Mouse (Mus musculus): ENCODE measurements around the gene Mtch1. TPM values are rescaled to one million over a fixed set of nuclear protein-coding genes. Genes with fewer than 3 reads are reported as not detected.
A peak's percentile ranks its signal among the peaks of the same experiment; 100 is the strongest.

Mtch1 gene
- polyA plus RNA-seq, 1 experiment from 2014 or later = 265 TPM

GRCm38 (mm10) chr17:29341591-29342003 lies 6.1 kb downstream of the Mtch1 start:
- Histone ChIP-seq H3K4me2 (ENCODE audit: low read depth, low read length) (peak overlapping the region; percentile 43), H3K27ac (ENCODE audit: low read length) (peak overlapping the region; percentile 95), H3K4me1 (replicated peaks; ENCODE audit: control insufficient read depth, insufficient read depth, low read length) (peaks cover 41% of the 10 kb centered on the region), H3K9me3 (ENCODE audit: control insufficient read depth, low read length) (no peaks in the 10 kb centered on the region), H3K36me3 (ENCODE audit: control insufficient read depth, insufficient read depth, low read length) (peaks cover 31% of the 10 kb centered on the region), H3K27me3 (ENCODE audit: control insufficient read depth, insufficient read depth, low read depth, low read length) (no peaks in the 10 kb centered on the region), H3K9ac (ENCODE audit: low read length) (peak overlapping the region; percentile 45), H3K4me3 (ENCODE audit: low read length) (no peak overlapping the region)
- 12% methylated on average over 9 of the region's 9 CpGs for WGBS
- ATAC-seq (ENCODE audit: low read depth) = peak; percentile 46

- WGBS = 65% methylated on average over 18 of the region's 18 CpGs
- H3K27ac ChIP-seq (ENCODE audit: low read length) = peak overlapping the region; percentile 95
- no peak overlapping the region; the same call in 1 of the 2 replicates for H3K4me2 ChIP-seq (ENCODE audit: low read depth, low read length)
- no peak overlapping the region for H3K4me3 ChIP-seq (ENCODE audit: low read length)
- no peaks in the 10 kb centered on the region for H3K9me3 ChIP-seq (ENCODE audit: control insufficient read depth, low read length)
- no peaks in the 10 kb centered on the region for H3K27me3 ChIP-seq (ENCODE audit: control insufficient read depth, insufficient read depth, low read depth, low read length)
- peaks cover 38% of the 10 kb centered on the region for H3K36me3 ChIP-seq (ENCODE audit: control insufficient read depth, insufficient read depth, low read length)
- peaks cover 31% of the 10 kb centered on the region for H3K4me1 ChIP-seq (replicated peaks; ENCODE audit: control insufficient read depth, insufficient read depth, low read length)
- no peak overlapping the region for H3K9ac ChIP-seq (ENCODE audit: low read length)
- peak; percentile 31 for ATAC-seq (ENCODE audit: low read depth)
These were observed 7.1 kb downstream of the Mtch1 start for GRCm38 (mm10) chr17:29340406-29341261.

- peaks cover 28% of the 10 kb centered on the region for H3K4me1 ChIP-seq (replicated peaks; ENCODE audit: control insufficient read depth, insufficient read depth, low read length)
- H3K27ac ChIP-seq (ENCODE audit: low read length) = peak overlapping the region; percentile 61
- WGBS = 73% methylated on average over 11 of the region's 11 CpGs
- H3K4me3 ChIP-seq (ENCODE audit: low read length) = no peak overlapping the region
- no peak for ATAC-seq (ENCODE audit: low read depth)
- no peak overlapping the region for H3K9ac ChIP-seq (ENCODE audit: low read length)
- H3K27me3 ChIP-seq (ENCODE audit: control insufficient read depth, insufficient read depth, low read depth, low read length) = no peaks in the 10 kb centered on the region
- peaks cover 47% of the 10 kb centered on the region for H3K36me3 ChIP-seq (ENCODE audit: control insufficient read depth, insufficient read depth, low read length)
- no peaks in the 10 kb centered on the region for H3K9me3 ChIP-seq (ENCODE audit: control insufficient read depth, low read length)
- no peak overlapping the region for H3K4me2 ChIP-seq (ENCODE audit: low read depth, low read length)
These were observed 8.5 kb downstream of the Mtch1 start for GRCm38 (mm10) chr17:29339170-29339768.

- H3K27ac ChIP-seq (ENCODE audit: low read length) = no peak overlapping the region
These were observed 9.5 kb downstream of the Mtch1 start for GRCm38 (mm10) chr17:29337979-29338823.

GRCm38 (mm10) chr17:29336266-29336990 lies 11.3 kb downstream of the Mtch1 start:
- Histone ChIP-seq H3K9ac (ENCODE audit: low read length) (no peak overlapping the region), H3K4me2 (ENCODE audit: low read depth, low read length) (no peak overlapping the region), H3K4me3 (ENCODE audit: low read length) (no peak overlapping the region), H3K27ac (ENCODE audit: low read length) (no peak overlapping the region), H3K36me3 (ENCODE audit: control insufficient read depth, insufficient read depth, low read length) (peaks cover 59% of the 10 kb centered on the region), H3K4me1 (replicated peaks; ENCODE audit: control insufficient read depth, insufficient read depth, low read length) (peaks cover 12% of the 10 kb centered on the region), H3K27me3 (ENCODE audit: control insufficient read depth, insufficient read depth, low read depth, low read length) (no peaks in the 10 kb centered on the region), H3K9me3 (ENCODE audit: control insufficient read depth, low read length) (no peaks in the 10 kb centered on the region)
- 87% methylated on average over 19 of the region's 19 CpGs for WGBS
- ATAC-seq (ENCODE audit: low read depth) = no peak

More at GRCm38 (mm10) chr17:29337979-29338823, 9.5 kb downstream of the Mtch1 start:
- Histone ChIP-seq H3K9me3 (ENCODE audit: control insufficient read depth, low read length) (no peaks in the 10 kb centered on the region), H3K4me3 (ENCODE audit: low read length) (no peak overlapping the region), H3K36me3 (ENCODE audit: control insufficient read depth, insufficient read depth, low read length) (peaks cover 46% of the 10 kb centered on the region), H3K27me3 (ENCODE audit: control insufficient read depth, insufficient read depth, low read depth, low read length) (no peaks in the 10 kb centered on the region), H3K4me2 (ENCODE audit: low read depth, low read length) (no peak overlapping the region), H3K4me1 (replicated peaks; ENCODE audit: control insufficient read depth, insufficient read depth, low read length) (peaks cover 28% of the 10 kb centered on the region), H3K9ac (ENCODE audit: low read length) (no peak overlapping the region)
- no peak for ATAC-seq (ENCODE audit: low read depth)
- 90% methylated on average over 9 of the region's 9 CpGs for WGBS

GRCm38 (mm10) chr17:29332186-29332685 lies 15.5 kb downstream of the Mtch1 start:
- Histone ChIP-seq H3K4me3 (ENCODE audit: low read length) (no peak overlapping the region), H3K9me3 (ENCODE audit: control insufficient read depth, low read length) (no peaks in the 10 kb centered on the region), H3K27ac (ENCODE audit: low read length) (no peak overlapping the region), H3K9ac (ENCODE audit: low read length) (no peak overlapping the region), H3K4me2 (ENCODE audit: low read depth, low read length) (no peak overlapping the region), H3K36me3 (ENCODE audit: control insufficient read depth, insufficient read depth, low read length) (peaks cover 48% of the 10 kb centered on the region), H3K4me1 (replicated peaks; ENCODE audit: control insufficient read depth, insufficient read depth, low read length) (no peaks in the 10 kb centered on the region), H3K27me3 (ENCODE audit: control insufficient read depth, insufficient read depth, low read depth, low read length) (no peaks in the 10 kb centered on the region)
- 70% methylated on average over 4 of the region's 4 CpGs for WGBS
- no peak for ATAC-seq (ENCODE audit: low read depth)

GRCm38 (mm10) chr17:29330671-29331410 lies 16.9 kb downstream of the Mtch1 start:
- Histone ChIP-seq H3K9ac (ENCODE audit: low read length) (no peak overlapping the region), H3K27me3 (ENCODE audit: control insufficient read depth, insufficient read depth, low read depth, low read length) (no peaks in the 10 kb centered on the region), H3K9me3 (ENCODE audit: control insufficient read depth, low read length) (no peaks in the 10 kb centered on the region), H3K27ac (ENCODE audit: low read length) (no peak overlapping the region), H3K4me1 (replicated peaks; ENCODE audit: control insufficient read depth, insufficient read depth, low read length) (peaks cover 7% of the 10 kb centered on the region; the same call in 1 of the 2 replicates), H3K36me3 (ENCODE audit: control insufficient read depth, insufficient read depth, low read length) (peaks cover 35% of the 10 kb centered on the region), H3K4me2 (ENCODE audit: low read depth, low read length) (no peak overlapping the region), H3K4me3 (ENCODE audit: low read length) (no peak overlapping the region)
- 32% methylated on average over 5 of the region's 5 CpGs for WGBS
- no peak for ATAC-seq (ENCODE audit: low read depth)

- Histone ChIP-seq H3K4me2 (ENCODE audit: low read depth, low read length) (no peak overlapping the region), H3K36me3 (ENCODE audit: control insufficient read depth, insufficient read depth, low read length) (peaks cover 31% of the 10 kb centered on the region), H3K9ac (ENCODE audit: low read length) (no peak overlapping the region), H3K27me3 (ENCODE audit: control insufficient read depth, insufficient read depth, low read depth, low read length) (no peaks in the 10 kb centered on the region), H3K9me3 (ENCODE audit: control insufficient read depth, low read length) (no peaks in the 10 kb centered on the region), H3K4me1 (replicated peaks; ENCODE audit: control insufficient read depth, insufficient read depth, low read length) (peaks cover 7% of the 10 kb centered on the region; the same call in 1 of the 2 replicates), H3K27ac (ENCODE audit: low read length) (no peak overlapping the region), H3K4me3 (ENCODE audit: low read length) (no peak overlapping the region)
- no peak for ATAC-seq (ENCODE audit: low read depth)
- 78% methylated on average over 3 of the region's 3 CpGs for WGBS
These were observed 17.5 kb downstream of the Mtch1 start for GRCm38 (mm10) chr17:29330221-29330620.

Measured in lung, embryonic 16.5 days (tissue).